Mouse (Mus musculus): ENCODE data around the gene Bub1. TPM values are rescaled to one million over a fixed set of nuclear protein-coding genes. Genes with fewer than 3 reads are reported as not detected.
A peak's percentile ranks its signal among the peaks of the same experiment; 100 is the strongest.

Gene Bub1
- polyA plus RNA-seq (2015; fragmentation: Nextera tagmentation; extraction: Ambion mirVana), result 52.2 and 58.3 TPM in 2 replicates

DNA sequence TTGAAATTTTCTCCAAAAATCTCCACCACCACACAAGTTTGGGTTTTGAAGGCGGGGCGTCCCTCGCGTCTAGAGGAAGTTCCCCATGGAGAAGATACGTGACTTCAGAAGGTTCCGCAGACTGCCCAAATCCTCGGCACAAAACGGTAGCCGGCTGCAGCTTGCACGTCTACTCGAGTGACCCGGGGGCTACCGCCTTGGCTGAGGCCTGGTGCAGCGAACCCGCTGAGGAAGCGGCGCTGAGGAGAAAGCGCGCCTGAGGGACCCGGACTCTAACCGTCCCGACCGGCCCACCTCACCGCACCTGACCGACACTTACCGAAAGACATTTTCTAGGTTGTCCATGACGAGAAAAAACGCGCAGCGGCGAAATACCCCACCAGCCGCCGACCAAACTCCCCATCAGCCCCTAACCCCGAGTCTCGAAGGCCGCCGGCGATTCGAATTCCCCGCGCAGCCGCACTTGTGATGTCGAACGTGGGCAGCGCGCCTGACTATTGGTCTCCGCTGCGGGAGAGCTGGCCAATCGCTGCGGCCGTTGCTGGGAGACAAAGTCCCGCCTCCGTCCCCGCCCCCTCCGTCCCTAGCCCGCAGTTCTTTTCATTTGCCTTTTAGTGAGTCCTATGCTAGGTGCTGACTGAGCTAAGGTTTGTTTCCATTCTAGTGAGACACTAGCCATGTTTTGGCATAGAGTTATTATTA is at the start of gene Bub1:
Bub1 (minus strand) TSS at position 465 of the 702 bp plus-strand sequence.
- no peak within 1 kb of the TSS for H3K27ac ChIP-seq
- H3K36me3 ChIP-seq (ENCODE audit: poor library complexity, severe bottlenecking), result peaks cover 5% of the 10 kb centered on the region; the same call in 1 of the 2 replicates
- under 1% methylated on average over 56 of the region's 56 CpGs for WGBS

DNA sequence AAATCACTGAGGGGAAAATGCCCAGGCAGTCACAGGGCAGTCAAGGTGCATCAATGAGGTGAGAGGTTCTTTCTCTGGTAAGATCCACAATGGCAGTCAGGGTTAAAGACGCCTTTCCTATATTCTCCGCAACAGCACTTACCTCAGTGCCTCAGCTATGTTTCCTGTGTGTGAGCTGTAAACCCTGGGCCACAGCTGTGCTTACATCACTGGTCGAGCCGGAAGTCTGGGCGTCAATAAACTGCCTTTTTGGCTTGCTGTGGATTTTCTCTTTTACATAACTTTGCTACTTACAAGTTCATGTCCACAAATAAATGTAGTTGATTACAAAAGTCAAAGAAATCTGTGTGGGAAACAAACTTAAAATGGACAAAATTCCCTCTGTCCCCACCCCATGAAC is 49.4 kb upstream of the Bub1 start:
- Histone ChIP-seq H3K4me2 (no peak overlapping the region), H3K4me3 (no peak overlapping the region), H3K27ac (no peak overlapping the region), H3K36me3 (ENCODE audit: poor library complexity, severe bottlenecking) (no peaks in the 10 kb centered on the region), H3K4me1 (no peaks in the 10 kb centered on the region), H3K9ac (no peak overlapping the region), H3K9me3 (replicated peaks) (no peaks in the 10 kb centered on the region), H3K27me3 (no peaks in the 10 kb centered on the region)
- ATAC-seq, result no peak
- WGBS, result 92% methylated on average over 5 of the region's 5 CpGs

More for the DNA sequence above, at the start of gene Bub1:
- H3K4me2 ChIP-seq, result peak within 1 kb of the TSS; percentile 78
- peak within 1 kb of the TSS; percentile 65 for H3K9ac ChIP-seq
- H3K4me1 ChIP-seq, result peaks cover 13% of the 10 kb centered on the region
- ATAC-seq, result peak; percentile 99
- H3K9me3 ChIP-seq (replicated peaks), result no peaks in the 10 kb centered on the region
- H3K27me3 ChIP-seq, result 0 out of 2 replicates have a peak, but pooled peaks cover 4% of the 10 kb centered on the region
- peak within 1 kb of the TSS; percentile 68 for H3K4me3 ChIP-seq

DNA sequence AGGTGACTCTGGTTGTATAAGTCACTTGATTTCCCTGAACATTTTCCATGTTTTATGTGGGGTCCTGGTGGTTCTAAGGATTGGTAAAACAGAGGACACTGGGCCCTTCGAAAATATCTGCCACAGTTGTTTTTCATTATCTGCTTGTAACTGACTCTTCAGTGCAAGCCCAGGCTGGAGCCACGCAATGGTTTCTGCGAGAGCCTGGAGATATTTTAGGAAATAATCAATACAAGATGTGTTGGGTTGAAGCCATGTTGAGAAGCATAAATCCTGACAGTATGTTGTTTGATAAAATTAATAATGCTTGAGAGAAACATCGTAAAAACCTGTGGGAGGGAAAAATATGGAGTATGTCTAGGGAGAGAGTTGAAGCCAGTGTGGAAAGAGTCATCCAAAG is 32.7 kb upstream of the Bub1 start:
- Histone ChIP-seq H3K4me2 (no peak overlapping the region), H3K4me3 (no peak overlapping the region), H3K4me1 (no peaks in the 10 kb centered on the region), H3K9me3 (replicated peaks) (no peaks in the 10 kb centered on the region), H3K27ac (no peak overlapping the region), H3K36me3 (ENCODE audit: poor library complexity, severe bottlenecking) (no peaks in the 10 kb centered on the region), H3K9ac (no peak overlapping the region), H3K27me3 (no peaks in the 10 kb centered on the region)
- 91% methylated on average over 4 of the region's 4 CpGs for WGBS
- ATAC-seq, result no peak

DNA sequence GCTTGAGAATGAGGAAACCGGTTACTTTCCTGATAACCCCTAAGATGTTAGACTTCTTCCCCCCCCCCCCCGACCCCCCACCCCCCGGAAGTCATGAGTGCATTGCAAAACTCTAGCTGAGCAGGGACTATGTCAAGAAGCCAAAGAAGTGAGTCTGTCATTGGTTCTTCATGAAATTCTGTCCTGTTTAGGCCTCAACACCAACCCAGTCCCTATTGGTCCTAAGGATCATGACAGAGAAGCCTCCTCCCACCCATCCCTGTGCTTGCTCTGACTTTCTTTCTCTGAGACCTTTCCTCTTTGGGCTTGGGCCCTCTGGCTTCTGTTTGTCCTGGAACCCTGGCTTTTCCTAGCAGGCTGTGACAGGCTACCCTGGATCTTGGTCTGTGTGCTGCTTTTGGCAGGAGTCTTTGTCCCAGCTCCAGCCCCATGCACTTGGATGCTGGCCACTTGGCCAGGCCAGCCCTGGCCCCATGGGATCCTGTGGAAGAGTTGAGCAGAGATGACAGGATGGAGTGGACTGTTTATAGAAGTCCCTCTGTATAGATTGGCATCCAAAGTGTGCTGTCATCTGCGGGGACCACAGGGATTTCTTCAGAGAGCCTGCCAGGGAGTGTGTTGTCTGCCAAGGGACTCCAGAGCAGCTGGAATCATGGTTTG is 22.8 kb upstream of the Bub1 start:
- no peak overlapping the region for H3K4me3 ChIP-seq
- peak; percentile 43; the same call in 1 of the 2 replicates for ATAC-seq

DNA sequence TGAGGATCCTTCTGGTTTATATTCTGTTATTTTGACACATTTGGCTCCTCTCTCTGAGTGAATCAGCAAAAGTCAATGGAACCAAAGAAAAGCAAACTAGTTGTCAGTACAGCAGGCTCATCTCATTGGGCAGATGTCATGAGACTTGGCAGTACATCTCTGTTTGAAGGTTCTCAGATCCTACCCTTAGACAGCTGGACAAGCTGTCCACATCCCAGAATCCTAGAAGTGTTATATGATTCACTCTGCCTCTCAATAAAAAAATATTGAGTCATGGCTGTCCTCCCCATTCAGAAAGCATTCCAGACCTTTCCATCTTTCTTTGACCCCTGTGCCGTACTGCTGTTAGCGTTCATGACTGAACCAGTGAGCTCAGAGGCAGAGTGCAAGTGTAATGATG is 18.7 kb upstream of the Bub1 start:
- no peaks in the 10 kb centered on the region for H3K27me3 ChIP-seq
- H3K9me3 ChIP-seq (replicated peaks), result no peaks in the 10 kb centered on the region
- H3K4me3 ChIP-seq, result no peak overlapping the region
- H3K9ac ChIP-seq, result no peak overlapping the region
- H3K4me2 ChIP-seq, result no peak overlapping the region
- H3K27ac ChIP-seq, result no peak overlapping the region
- 94% methylated on average over 2 of the region's 2 CpGs for WGBS
- H3K4me1 ChIP-seq, result no peaks in the 10 kb centered on the region
- no peak for ATAC-seq
- no peaks in the 10 kb centered on the region for H3K36me3 ChIP-seq (ENCODE audit: poor library complexity, severe bottlenecking)

More for the DNA sequence above, 22.8 kb upstream of the Bub1 start:
- Histone ChIP-seq H3K27me3 (no peaks in the 10 kb centered on the region), H3K9ac (no peak overlapping the region), H3K4me2 (no peak overlapping the region), H3K27ac (no peak overlapping the region), H3K4me1 (no peaks in the 10 kb centered on the region), H3K36me3 (ENCODE audit: poor library complexity, severe bottlenecking) (no peaks in the 10 kb centered on the region), H3K9me3 (replicated peaks) (no peaks in the 10 kb centered on the region)
- WGBS, result 74% methylated on average over 4 of the region's 4 CpGs

DNA sequence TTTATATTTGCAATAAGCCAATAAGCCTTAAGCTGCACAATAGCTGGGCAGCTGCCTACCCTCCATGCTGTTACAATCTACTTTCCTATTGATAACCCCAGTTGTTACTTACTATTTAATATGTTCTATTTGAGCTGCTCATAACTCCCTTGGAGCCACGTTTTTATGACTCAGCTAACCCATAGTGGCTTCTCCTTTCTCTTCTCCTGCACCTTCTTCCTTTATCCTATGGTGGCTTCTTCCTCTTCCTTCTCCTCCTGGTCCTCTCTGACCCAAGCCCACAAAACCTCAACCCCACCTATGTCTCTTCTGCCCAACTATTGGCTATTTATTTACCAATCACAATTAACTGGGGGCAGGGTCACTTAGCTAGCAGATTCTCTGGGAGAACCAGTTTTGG is 14.9 kb upstream of the Bub1 start:
- Histone ChIP-seq H3K27ac (no peak overlapping the region), H3K9me3 (replicated peaks) (no peaks in the 10 kb centered on the region), H3K4me2 (no peak overlapping the region), H3K4me3 (no peak overlapping the region), H3K36me3 (ENCODE audit: poor library complexity, severe bottlenecking) (no peaks in the 10 kb centered on the region), H3K9ac (no peak overlapping the region), H3K27me3 (no peaks in the 10 kb centered on the region), H3K4me1 (no peaks in the 10 kb centered on the region)
- WGBS, result 29% methylated on average over 1 of the region's 1 CpGs
- ATAC-seq, result no peak

DNA sequence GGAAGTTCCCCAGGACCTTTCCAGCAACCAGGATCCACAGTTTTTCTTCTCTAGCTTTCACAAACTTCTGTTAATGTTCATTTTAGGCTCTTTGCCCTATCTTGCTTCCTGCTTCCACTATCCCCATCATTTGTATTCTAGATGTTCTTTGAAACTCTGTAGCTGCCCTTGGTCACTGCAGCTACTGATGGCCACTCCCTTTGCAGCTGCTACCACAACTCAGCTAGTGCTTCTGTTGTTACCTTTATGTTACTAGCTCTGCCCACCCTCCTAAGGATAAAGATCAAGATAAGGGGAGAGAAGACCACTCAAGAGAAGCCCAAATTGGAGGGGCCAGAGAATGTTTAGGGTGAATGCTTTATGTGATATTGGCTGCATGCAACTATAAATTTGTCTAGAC is 14.3 kb upstream of the Bub1 start:
- Histone ChIP-seq H3K27ac (no peak overlapping the region), H3K27me3 (no peaks in the 10 kb centered on the region), H3K36me3 (ENCODE audit: poor library complexity, severe bottlenecking) (no peaks in the 10 kb centered on the region), H3K4me1 (no peaks in the 10 kb centered on the region), H3K4me3 (no peak overlapping the region), H3K9me3 (replicated peaks) (no peaks in the 10 kb centered on the region), H3K9ac (no peak overlapping the region), H3K4me2 (no peak overlapping the region)
- ATAC-seq, result no peak

DNA sequence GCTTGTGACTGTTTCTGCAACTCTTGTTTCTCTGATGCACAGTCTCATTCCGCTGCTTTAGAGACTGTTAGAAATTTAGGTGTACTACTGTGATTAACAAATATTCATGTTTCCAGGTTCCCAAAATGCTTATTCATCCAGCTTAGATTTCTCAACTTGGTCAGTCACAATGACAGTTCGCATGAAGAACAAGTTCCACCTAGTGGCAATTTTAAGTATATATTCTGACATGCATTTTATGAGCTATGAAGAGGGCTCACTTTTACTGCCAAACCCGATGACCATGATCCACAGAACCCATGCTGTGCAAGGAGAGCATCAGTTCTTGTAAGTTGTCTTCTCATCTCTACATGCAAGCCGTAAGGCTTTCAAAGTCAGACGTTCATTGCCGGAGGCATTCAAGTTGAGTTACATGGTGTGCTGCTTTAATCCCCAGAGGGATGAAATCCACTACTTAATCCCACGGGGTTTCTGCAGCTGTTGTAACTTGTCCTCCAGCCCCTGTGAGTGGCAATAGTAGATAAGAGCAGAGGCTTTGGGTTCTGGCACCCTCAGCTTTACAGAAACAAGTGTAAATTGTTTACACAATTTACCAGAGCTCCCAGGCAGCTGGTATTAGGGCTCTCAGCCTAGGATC is 13.8 kb upstream of the Bub1 start:
- ATAC-seq, result no peak
- Histone ChIP-seq H3K27me3 (0 out of 2 replicates have a peak, but pooled peaks cover 5% of the 10 kb centered on the region), H3K9ac (no peak overlapping the region), H3K4me1 (no peaks in the 10 kb centered on the region), H3K27ac (no peak overlapping the region), H3K9me3 (replicated peaks) (no peaks in the 10 kb centered on the region), H3K4me3 (no peak overlapping the region), H3K4me2 (no peak overlapping the region), H3K36me3 (ENCODE audit: poor library complexity, severe bottlenecking) (no peaks in the 10 kb centered on the region)
- 62% methylated on average over 7 of the region's 7 CpGs for WGBS

DNA sequence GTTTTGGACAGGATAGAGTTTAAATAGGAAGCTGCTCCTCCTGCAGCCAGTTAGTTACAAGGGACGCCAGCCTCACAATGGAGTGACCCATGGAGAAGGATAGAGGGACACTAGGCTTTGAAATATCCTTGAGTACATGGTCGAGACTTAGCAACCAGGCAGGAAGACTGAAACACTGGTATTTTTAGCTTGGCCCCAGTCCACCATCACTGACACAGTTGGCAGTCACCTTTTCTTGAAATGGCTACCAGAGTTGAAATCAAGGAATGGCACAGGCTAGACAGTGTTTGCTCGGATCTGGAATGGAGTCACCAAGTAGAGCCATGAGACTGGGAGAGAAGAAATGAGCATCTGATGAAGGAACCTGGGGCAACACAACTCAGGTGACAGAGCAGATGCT is 10.8 kb upstream of the Bub1 start:
- H3K4me2 ChIP-seq, result no peak overlapping the region
- H3K27me3 ChIP-seq, result peaks cover 30% of the 10 kb centered on the region
- ATAC-seq, result no peak
- no peaks in the 10 kb centered on the region for H3K9me3 ChIP-seq (replicated peaks)
- H3K4me3 ChIP-seq, result no peak overlapping the region
- H3K27ac ChIP-seq, result no peak overlapping the region
- H3K9ac ChIP-seq, result no peak overlapping the region
- no peaks in the 10 kb centered on the region for H3K36me3 ChIP-seq (ENCODE audit: poor library complexity, severe bottlenecking)
- no peaks in the 10 kb centered on the region for H3K4me1 ChIP-seq
- 81% methylated on average over 3 of the region's 3 CpGs for WGBS

DNA sequence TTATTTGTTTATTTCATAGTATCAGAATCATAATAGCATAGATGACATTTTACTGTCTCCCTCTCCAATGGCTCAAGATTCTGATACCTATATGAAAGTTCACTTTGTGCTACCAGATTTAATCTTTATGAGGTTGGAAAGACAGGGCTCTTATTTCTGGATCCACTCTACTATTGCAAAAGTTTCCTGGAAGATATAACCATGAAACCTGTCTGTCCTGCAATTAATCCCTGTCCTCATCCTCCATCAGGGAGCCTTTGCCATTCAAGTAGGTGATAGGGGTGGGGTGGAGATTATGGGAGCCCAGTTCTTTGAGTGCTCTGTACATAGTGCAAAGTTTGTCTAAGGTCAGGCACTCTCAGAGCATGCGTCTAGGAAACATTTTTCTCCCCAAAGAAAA is 9.7 kb upstream of the Bub1 start:
- ATAC-seq, result no peak
- no peaks in the 10 kb centered on the region for H3K36me3 ChIP-seq (ENCODE audit: poor library complexity, severe bottlenecking)
- H3K27me3 ChIP-seq, result peaks cover 36% of the 10 kb centered on the region
- H3K9me3 ChIP-seq (replicated peaks), result no peaks in the 10 kb centered on the region
- H3K4me2 ChIP-seq, result no peak overlapping the region
- H3K27ac ChIP-seq, result no peak overlapping the region
- 83% methylated on average over 1 of the region's 1 CpGs for WGBS
- no peaks in the 10 kb centered on the region for H3K4me1 ChIP-seq
- H3K4me3 ChIP-seq, result no peak overlapping the region
- H3K9ac ChIP-seq, result no peak overlapping the region

DNA sequence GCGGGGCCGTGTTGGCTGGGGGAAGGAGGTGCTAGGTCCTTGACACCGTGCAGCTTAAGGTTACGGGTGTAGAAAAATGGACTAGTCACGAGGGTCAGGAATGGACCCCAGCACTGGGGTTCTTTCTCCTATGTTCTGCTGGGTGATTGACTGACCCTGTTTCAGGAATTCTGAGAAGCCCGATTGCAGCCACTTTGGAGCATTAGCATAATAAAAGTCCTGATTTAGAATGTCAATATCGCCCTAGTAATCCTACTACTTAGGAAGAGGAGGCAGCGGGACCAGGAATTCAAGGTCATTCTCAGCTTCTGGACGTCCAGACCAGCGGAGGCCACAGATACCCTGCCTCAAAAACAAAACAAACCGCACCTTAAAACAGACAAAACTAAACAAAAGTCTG is 7.8 kb upstream of the Bub1 start:
- H3K27me3 ChIP-seq, result peaks cover 38% of the 10 kb centered on the region
- no peak overlapping the region for H3K4me2 ChIP-seq
- no peaks in the 10 kb centered on the region for H3K36me3 ChIP-seq (ENCODE audit: poor library complexity, severe bottlenecking)
- no peaks in the 10 kb centered on the region for H3K4me1 ChIP-seq
- H3K9ac ChIP-seq, result no peak overlapping the region
- no peak overlapping the region for H3K4me3 ChIP-seq
- no peak overlapping the region for H3K27ac ChIP-seq
- ATAC-seq, result no peak
- H3K9me3 ChIP-seq (replicated peaks), result no peaks in the 10 kb centered on the region
- 12% methylated on average over 11 of the region's 11 CpGs for WGBS

DNA sequence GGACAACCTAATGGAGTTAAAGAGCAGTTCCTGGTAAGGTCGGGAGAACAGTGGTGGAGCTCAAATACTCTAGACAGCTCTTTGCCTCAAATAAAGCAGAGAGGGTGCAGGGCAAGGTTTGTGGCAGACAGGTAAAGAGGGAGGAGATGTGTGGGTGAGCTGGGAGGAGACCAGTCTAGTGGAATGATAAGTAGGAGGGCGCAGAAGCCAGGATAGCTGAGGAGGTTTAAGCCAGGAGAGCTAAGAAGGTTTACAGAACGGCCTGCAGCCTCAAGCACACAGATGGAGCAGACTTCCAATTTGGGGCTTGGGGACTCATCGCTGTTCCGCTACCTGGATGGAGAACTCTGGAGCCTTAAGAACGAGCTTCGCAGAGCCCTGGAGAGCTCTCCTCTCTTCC is 6.9 kb upstream of the Bub1 start, which contains the start of gene Acoxl:
Acoxl (plus strand) TSS at position 301 of the 400 bp plus-strand sequence.
- Histone ChIP-seq H3K9ac (no peak within 1 kb of the TSS), H3K4me1 (no peaks in the 10 kb centered on the region), H3K9me3 (replicated peaks) (no peaks in the 10 kb centered on the region), H3K4me2 (no peak within 1 kb of the TSS), H3K4me3 (no peak within 1 kb of the TSS), H3K36me3 (ENCODE audit: poor library complexity, severe bottlenecking) (no peaks in the 10 kb centered on the region), H3K27ac (no peak within 1 kb of the TSS), H3K27me3 (peaks cover 41% of the 10 kb centered on the region)
- 66% methylated on average over 7 of the region's 7 CpGs for WGBS
- no peak for ATAC-seq

Data from forebrain, embryonic 13.5 days (tissue).